Mouse (Mus musculus): Measurements from ENCODE around the gene Hist1h2bh. TPM values are rescaled to one million over a fixed set of nuclear protein-coding genes. Genes with fewer than 3 reads are reported as not detected.
A peak's percentile ranks its signal among the peaks of the same experiment; 100 is the strongest.
"Not testable (repeated sequence)": the region's sequence is repeated elsewhere in the genome, so short reads cannot be mapped to it uniquely, and the experiment has no call there.

Gene Hist1h2bh
- polyA plus RNA-seq, 1 experiment from 2014 or later: 0.77 TPM

- H3K9me3 ChIP-seq (ENCODE audit: control insufficient read depth, low read length): no peaks in the 10 kb centered on the region
- WGBS: 18% methylated on average over 7 of the region's 7 CpGs
- H3K27ac ChIP-seq (replicated peaks; ENCODE audit: low read depth, low read length): peak overlapping the region; percentile 90
- H3K4me3 ChIP-seq (ENCODE audit: low read depth, low read length): peak overlapping the region; percentile 56
- ATAC-seq (ENCODE audit: low read depth) (no peak), DNase-seq (ENCODE audit: low spot score) (peak; percentile 33)
- peak overlapping the region; percentile 70 for H3K9ac ChIP-seq (ENCODE audit: low read depth, low read length)
- peak overlapping the region; percentile 78 for H3K4me2 ChIP-seq (ENCODE audit: low read depth, low read length)
- H3K27me3 ChIP-seq (replicated peaks; ENCODE audit: control insufficient read depth, insufficient read depth, low read length): no peaks in the 10 kb centered on the region
- H3K4me1 ChIP-seq (ENCODE audit: control insufficient read depth, insufficient read depth, low read length): peaks cover 29% of the 10 kb centered on the region
- H3K36me3 ChIP-seq (ENCODE audit: control insufficient read depth, insufficient read depth, low read length): no peaks in the 10 kb centered on the region
These were observed 6.9 kb downstream of the Hist1h2bh start for GRCm38 (mm10) chr13:23536076-23536822.

- Histone ChIP-seq H3K27ac (replicated peaks; ENCODE audit: low read depth, low read length) (peak within 1 kb of the TSS; percentile 90), H3K9ac (ENCODE audit: low read depth, low read length) (peak within 1 kb of the TSS; percentile 79), H3K4me3 (ENCODE audit: low read depth, low read length) (peak within 1 kb of the TSS; percentile 56), H3K4me2 (ENCODE audit: low read depth, low read length) (peak within 1 kb of the TSS; percentile 78), H3K4me1 (ENCODE audit: control insufficient read depth, insufficient read depth, low read length) (peaks cover 29% of the 10 kb centered on the region)
- not testable (repeated sequence) for H3K27me3 ChIP-seq (replicated peaks; ENCODE audit: control insufficient read depth, insufficient read depth, low read length); H3K36me3 ChIP-seq (ENCODE audit: control insufficient read depth, insufficient read depth, low read length); H3K9me3 ChIP-seq (ENCODE audit: control insufficient read depth, low read length)
- DNase-seq (ENCODE audit: low spot score): peak; percentile 99
- WGBS: 1% methylated on average over 31 of the region's 62 CpGs
- ATAC-seq (ENCODE audit: low read depth): peak; percentile 91
These were observed 7.8 kb downstream of the Hist1h2bh start, which contains the start of gene Hist1h3g for GRCm38 (mm10) chr13:23535137-23536075. Gene Hist1h3g, plus strand, starts transcription at chr13:23535422.

GRCm38 (mm10) chr13:23534368-23535131, 8.6 kb downstream of the Hist1h2bh start:
- Histone ChIP-seq H3K4me3 (ENCODE audit: low read depth, low read length) (peak overlapping the region; percentile 56), H3K27ac (replicated peaks; ENCODE audit: low read depth, low read length) (peak overlapping the region; percentile 90), H3K27me3 (replicated peaks; ENCODE audit: control insufficient read depth, insufficient read depth, low read length) (no peaks in the 10 kb centered on the region), H3K36me3 (ENCODE audit: control insufficient read depth, insufficient read depth, low read length) (no peaks in the 10 kb centered on the region), H3K4me2 (ENCODE audit: low read depth, low read length) (peak overlapping the region; percentile 78), H3K9me3 (ENCODE audit: control insufficient read depth, low read length) (no peaks in the 10 kb centered on the region), H3K9ac (ENCODE audit: low read depth, low read length) (peak overlapping the region; percentile 79), H3K4me1 (ENCODE audit: control insufficient read depth, insufficient read depth, low read length) (peaks cover 29% of the 10 kb centered on the region)
- DNase-seq (ENCODE audit: low spot score): no peak
- ATAC-seq (ENCODE audit: low read depth): no peak
- 2% methylated on average over 15 of the region's 15 CpGs for WGBS

GRCm38 (mm10) chr13:23533560-23534367, 9.4 kb downstream of the Hist1h2bh start, which contains the start of gene Hist1h2af:
Gene Hist1h2af, plus strand, starts transcription at chr13:23533906.
- H3K9me3 ChIP-seq (ENCODE audit: control insufficient read depth, low read length); H3K36me3 ChIP-seq (ENCODE audit: control insufficient read depth, insufficient read depth, low read length); H3K27me3 ChIP-seq (replicated peaks; ENCODE audit: control insufficient read depth, insufficient read depth, low read length): not testable (repeated sequence)
- DNase-seq (ENCODE audit: low spot score) (peak; percentile 97), ATAC-seq (ENCODE audit: low read depth) (peak; percentile 45)
- Histone ChIP-seq H3K4me2 (ENCODE audit: low read depth, low read length) (peak within 1 kb of the TSS; percentile 78), H3K4me1 (ENCODE audit: control insufficient read depth, insufficient read depth, low read length) (peaks cover 34% of the 10 kb centered on the region), H3K4me3 (ENCODE audit: low read depth, low read length) (peak within 1 kb of the TSS; percentile 56), H3K27ac (replicated peaks; ENCODE audit: low read depth, low read length) (peak within 1 kb of the TSS; percentile 99), H3K9ac (ENCODE audit: low read depth, low read length) (peak within 1 kb of the TSS; percentile 79)
- WGBS: 0% methylated on average over 22 of the region's 53 CpGs

- 18% methylated on average over 9 of the region's 9 CpGs for WGBS
- H3K27me3 ChIP-seq (replicated peaks; ENCODE audit: control insufficient read depth, insufficient read depth, low read length): no peaks in the 10 kb centered on the region
- H3K4me2 ChIP-seq (ENCODE audit: low read depth, low read length): peak overlapping the region; percentile 78
- H3K9ac ChIP-seq (ENCODE audit: low read depth, low read length): peak overlapping the region; percentile 79
- no peak for DNase-seq (ENCODE audit: low spot score)
- no peaks in the 10 kb centered on the region for H3K36me3 ChIP-seq (ENCODE audit: control insufficient read depth, insufficient read depth, low read length)
- ATAC-seq (ENCODE audit: low read depth): no peak
- H3K9me3 ChIP-seq (ENCODE audit: control insufficient read depth, low read length): no peaks in the 10 kb centered on the region
- peak overlapping the region; percentile 56 for H3K4me3 ChIP-seq (ENCODE audit: low read depth, low read length)
- peaks cover 34% of the 10 kb centered on the region for H3K4me1 ChIP-seq (ENCODE audit: control insufficient read depth, insufficient read depth, low read length)
- H3K27ac ChIP-seq (replicated peaks; ENCODE audit: low read depth, low read length): peak overlapping the region; percentile 99
These were observed 10.7 kb downstream of the Hist1h2bh start for GRCm38 (mm10) chr13:23532262-23533075.

- Histone ChIP-seq H3K4me1 (ENCODE audit: control insufficient read depth, insufficient read depth, low read length) (peaks cover 23% of the 10 kb centered on the region), H3K9me3 (ENCODE audit: control insufficient read depth, low read length) (no peaks in the 10 kb centered on the region), H3K4me3 (ENCODE audit: low read depth, low read length) (peak within 1 kb of the TSS; percentile 56), H3K27ac (replicated peaks; ENCODE audit: low read depth, low read length) (peak within 1 kb of the TSS; percentile 99), H3K27me3 (replicated peaks; ENCODE audit: control insufficient read depth, insufficient read depth, low read length) (no peaks in the 10 kb centered on the region), H3K9ac (ENCODE audit: low read depth, low read length) (peak within 1 kb of the TSS; percentile 79), H3K4me2 (ENCODE audit: low read depth, low read length) (peak within 1 kb of the TSS; percentile 78), H3K36me3 (ENCODE audit: control insufficient read depth, insufficient read depth, low read length) (no peaks in the 10 kb centered on the region)
- DNase-seq (ENCODE audit: low spot score): peak; percentile 98
- under 1% methylated on average over 43 of the region's 70 CpGs for whole genome bisulfite sequencing
- ATAC-seq (ENCODE audit: low read depth): peak; percentile 84
These were observed 12.0 kb downstream of the Hist1h2bh start, which contains the start of gene Hist1h4h for GRCm38 (mm10) chr13:23530901-23531875. Gene Hist1h4h, plus strand, starts transcription at chr13:23531050.

Measured in embryonic facial prominence, embryonic 14.5 days (tissue).